Mouse (Mus musculus) neural tube, embryonic 12.5 days (tissue): ENCODE data around the gene Oasl1. TPM values are rescaled to one million over a fixed set of nuclear protein-coding genes. Genes with fewer than 3 reads are reported as not detected.
"Not testable (repeated sequence)": the region's sequence is repeated elsewhere in the genome, so short reads cannot be mapped to it uniquely, and the experiment has no call there.

Experiments
- ATAC-seq: fragments of 200-750 bp; cut with Nextera tagmentation; 2 replicates; pipeline ENCODE4 v1.8.0; 2017; ENCODE audit warnings: low read depth, mild to moderate bottlenecking, moderate TSS enrichment, moderate library complexity; ENCODE audit not compliant: low FRiP score
- H3K27ac ChIP-seq: fragments of 300-500 bp; sonication (generic); 2 replicates; pipeline ENCODE4 v1.5.1; 2016
- H3K27me3 ChIP-seq: fragments of 300-500 bp; sonication (generic); replicated peaks from 2 replicates; pipeline ENCODE4 v1.6.1; 2016; ENCODE audit warnings: mild to moderate bottlenecking
- H3K36me3 ChIP-seq: fragments of 300-500 bp; sonication (generic); 2 replicates; pipeline ENCODE4 v1.6.1; 2016; ENCODE audit warnings: mild to moderate bottlenecking
- H3K4me1 ChIP-seq: fragments of 300-500 bp; sonication (generic); 2 replicates; pipeline ENCODE4 v1.6.1; 2016
- H3K4me2 ChIP-seq: fragments of 300-500 bp; sonication (generic); replicated peaks from 2 replicates; pipeline ENCODE4 v1.6.1; 2016; ENCODE audit warnings: mild to moderate bottlenecking
- H3K4me3 ChIP-seq: fragments of 300-500 bp; sonication (generic); 2 replicates; pipeline ENCODE4 v1.5.1; 2016
- H3K9ac ChIP-seq: fragments of 300-500 bp; sonication (generic); 2 replicates; pipeline ENCODE4 v1.6.1; 2016; ENCODE audit warnings: mild to moderate bottlenecking
- H3K9me3 ChIP-seq: fragments of 300-500 bp; sonication (generic); 2 replicates; pipeline ENCODE4 v1.6.1; 2016; ENCODE audit warnings: mild to moderate bottlenecking
- WGBS: fragments of 180-500 bp; shearing (Covaris S2); methylation state at CpG from one replicate; pipeline ENCODE4 v1.1.7; 2016; 5-methylcytosine and 5-hydroxymethylcytosine counted together
- polyA plus RNA-seq: library from polyadenylated mRNA; unstranded; fragments of >200 nt; fragmentation: Nextera tagmentation; extraction: Ambion mirVana; gene quantifications from 2 replicates; pipeline ENCODE4 v1.2.1, GENCODE M21; 2016

The Oasl1 gene
- polyA plus RNA-seq, 1 experiment from 2014 or later = 0.61 TPM

- Histone ChIP-seq H3K9me3 (no peaks in the 10 kb centered on the region), H3K4me3 (no peak overlapping the region), H3K4me2 (no peak overlapping the region), H3K36me3 (no peaks in the 10 kb centered on the region), H3K9ac (no peak overlapping the region), H3K4me1 (peaks cover 6% of the 10 kb centered on the region), H3K27ac (no peak overlapping the region), H3K27me3 (no peaks in the 10 kb centered on the region)
- WGBS = 90% methylated on average over 8 of the region's 8 CpGs
- no peak for ATAC-seq
Observed at GRCm38 (mm10) chr5:114933206-114933605, 10.2 kb downstream of the Oasl1 start.

- H3K9ac ChIP-seq = no peak overlapping the region
- H3K4me2 ChIP-seq = no peak overlapping the region
- no peaks in the 10 kb centered on the region for H3K36me3 ChIP-seq
- no peak overlapping the region for H3K4me3 ChIP-seq
- no peaks in the 10 kb centered on the region for H3K9me3 ChIP-seq
- H3K27me3 ChIP-seq = no peaks in the 10 kb centered on the region
- WGBS = 8% methylated on average over 3 of the region's 3 CpGs
- ATAC-seq = no peak
- no peak overlapping the region for H3K27ac ChIP-seq
- peaks cover 6% of the 10 kb centered on the region for H3K4me1 ChIP-seq
Observed at GRCm38 (mm10) chr5:114935838-114936237, 12.8 kb downstream of the Oasl1 start.

- H3K9ac ChIP-seq, H3K27ac ChIP-seq, ATAC-seq, H3K4me2 ChIP-seq, H3K9me3 ChIP-seq, H3K27me3 ChIP-seq, H3K36me3 ChIP-seq, H3K4me1 ChIP-seq, H3K4me3 ChIP-seq: not testable (repeated sequence)
- WGBS = 58% methylated on average over 3 of the region's 3 CpGs
Observed at GRCm38 (mm10) chr5:114941138-114941537, 18.1 kb downstream of the Oasl1 start.

DNA sequence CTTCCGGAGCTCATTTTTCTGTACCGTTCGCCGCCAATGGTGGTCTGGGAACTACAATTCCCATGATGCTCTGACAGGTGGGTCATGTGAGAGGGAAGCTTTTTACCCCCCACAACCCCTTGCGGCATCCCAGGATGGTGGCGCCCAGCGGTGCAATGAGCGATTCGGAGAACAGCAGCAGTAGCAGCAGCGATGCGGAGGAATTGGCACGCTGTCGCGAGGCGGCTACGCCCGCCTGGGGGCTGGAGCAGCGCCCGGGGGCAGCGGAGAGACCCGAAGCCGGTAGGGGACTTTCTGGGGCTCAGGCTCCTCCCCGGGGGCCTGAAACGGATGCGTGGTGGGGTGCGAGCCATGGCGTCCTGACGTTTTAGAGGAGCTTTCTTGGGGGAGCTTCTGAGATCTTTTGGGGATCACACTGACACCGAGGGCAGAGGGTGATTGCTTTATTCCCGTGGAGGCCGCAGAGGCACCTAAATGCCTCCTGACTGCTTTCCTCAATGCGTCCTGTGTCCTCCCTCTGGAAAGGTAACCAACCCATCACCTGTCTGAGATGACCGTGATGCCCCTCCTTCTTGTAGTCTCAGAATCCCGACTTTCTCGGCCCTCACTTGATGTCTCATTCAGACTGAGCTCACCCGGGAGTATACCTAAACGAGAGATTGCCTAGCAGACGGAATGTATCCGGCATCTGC lies 19.2 kb downstream of the Oasl1 start, which contains the start of gene 2210016L21Rik:
2210016L21Rik (plus strand) TSS at position 85 of the 692 bp plus-strand sequence.
- H3K36me3 ChIP-seq = peaks cover 17% of the 10 kb centered on the region
- peak within 1 kb of the TSS; percentile 88 for H3K4me2 ChIP-seq
- 0 out of 2 replicates have a peak within 1 kb of the TSS, but pooled peaks have one; percentile 72 for H3K27ac ChIP-seq
- H3K9ac ChIP-seq = peak within 1 kb of the TSS; percentile 86
- H3K4me1 ChIP-seq = peaks cover 6% of the 10 kb centered on the region
- H3K9me3 ChIP-seq = no peaks in the 10 kb centered on the region
- peak within 1 kb of the TSS; percentile 78 for H3K4me3 ChIP-seq
- no peaks in the 10 kb centered on the region for H3K27me3 ChIP-seq
- 1% methylated on average over 39 of the region's 39 CpGs for WGBS
- peak; percentile 92 for ATAC-seq

GRCm38 (mm10) chr5:114942766-114943130 lies 19.7 kb downstream of the Oasl1 start:
- Histone ChIP-seq H3K4me1 (peaks cover 6% of the 10 kb centered on the region), H3K9me3 (no peaks in the 10 kb centered on the region), H3K4me3 (peak overlapping the region; percentile 78), H3K27me3 (no peaks in the 10 kb centered on the region), H3K27ac (no peak overlapping the region), H3K4me2 (peak overlapping the region; percentile 88), H3K36me3 (peaks cover 22% of the 10 kb centered on the region), H3K9ac (peak overlapping the region; percentile 86)
- ATAC-seq = no peak
- WGBS = 52% methylated on average over 4 of the region's 4 CpGs

DNA sequence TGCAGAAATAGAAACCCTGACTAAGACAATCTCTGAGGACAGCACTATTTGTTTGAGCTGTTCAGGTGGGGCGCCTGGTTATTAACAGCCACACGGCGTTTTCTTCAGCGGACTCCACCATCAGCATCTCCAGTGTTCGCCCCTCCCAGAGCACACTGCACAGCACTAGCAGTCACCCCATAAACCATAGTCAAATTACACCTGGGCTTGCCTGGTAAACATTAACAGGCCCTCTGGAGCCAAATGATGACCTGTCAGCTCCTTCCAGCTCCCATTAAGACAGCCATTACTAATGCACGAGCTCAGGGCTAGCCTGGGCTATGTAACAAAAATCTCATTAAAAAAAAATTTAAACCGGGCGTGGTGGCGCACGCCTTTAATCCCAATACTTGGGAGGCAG lies 22.0 kb downstream of the Oasl1 start:
- Histone ChIP-seq H3K4me1 (peaks cover 13% of the 10 kb centered on the region), H3K27ac (no peak overlapping the region), H3K9me3 (no peaks in the 10 kb centered on the region), H3K4me3 (no peak overlapping the region), H3K9ac (no peak overlapping the region), H3K36me3 (peaks cover 41% of the 10 kb centered on the region), H3K4me2 (no peak overlapping the region), H3K27me3 (no peaks in the 10 kb centered on the region)
- no peak for ATAC-seq
- 95% methylated on average over 10 of the region's 10 CpGs for WGBS

DNA sequence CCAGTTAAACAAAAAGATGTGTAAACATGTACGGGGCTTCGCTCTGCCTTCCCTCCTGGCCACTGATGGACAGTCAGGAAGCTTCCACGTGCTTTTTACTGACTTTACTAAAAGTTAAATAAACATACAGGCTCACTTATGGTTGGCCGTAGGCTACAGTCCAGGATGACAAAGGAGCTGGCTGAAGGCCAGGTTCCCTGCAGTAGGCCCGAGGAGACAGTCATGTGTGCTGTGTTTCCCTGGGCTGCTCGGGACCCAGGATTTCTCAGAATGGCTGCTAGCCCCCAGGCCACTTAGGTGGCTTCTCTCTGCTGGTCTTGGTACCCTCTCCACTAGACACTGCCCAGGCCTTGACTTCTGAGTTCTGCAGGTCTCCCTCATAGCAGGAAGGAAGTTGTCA lies 25.9 kb downstream of the Oasl1 start:
- Histone ChIP-seq H3K9ac (no peak overlapping the region), H3K27ac (no peak overlapping the region), H3K4me3 (no peak overlapping the region), H3K36me3 (peaks cover 42% of the 10 kb centered on the region), H3K27me3 (no peaks in the 10 kb centered on the region), H3K9me3 (no peaks in the 10 kb centered on the region), H3K4me1 (peaks cover 14% of the 10 kb centered on the region), H3K4me2 (no peak overlapping the region)
- no peak for ATAC-seq
- WGBS = 68% methylated on average over 6 of the region's 6 CpGs

DNA sequence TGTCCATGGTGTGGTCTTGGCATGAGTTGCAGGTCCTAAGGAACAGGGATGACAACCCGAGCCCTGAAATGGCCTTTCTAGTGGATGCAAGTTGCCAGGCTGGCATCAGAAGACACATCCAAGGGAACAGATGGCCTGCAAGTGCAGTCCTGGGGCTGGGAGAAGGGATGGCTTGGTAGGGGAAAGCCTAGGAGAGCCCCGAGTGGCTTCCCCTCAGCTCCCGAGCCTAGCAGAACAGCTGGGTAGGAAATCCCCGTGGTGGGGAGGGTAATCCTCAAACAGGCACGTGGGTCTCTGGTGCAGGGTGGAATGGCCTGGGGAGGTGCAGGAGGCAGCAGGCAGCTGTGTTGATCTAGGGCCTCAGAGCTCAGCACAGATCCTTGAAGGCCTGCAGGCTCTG lies 26.3 kb downstream of the Oasl1 start:
- no peak for ATAC-seq
- peaks cover 42% of the 10 kb centered on the region for H3K36me3 ChIP-seq
- H3K4me2 ChIP-seq = no peak overlapping the region
- no peaks in the 10 kb centered on the region for H3K27me3 ChIP-seq
- no peak overlapping the region for H3K27ac ChIP-seq
- no peaks in the 10 kb centered on the region for H3K9me3 ChIP-seq
- 71% methylated on average over 5 of the region's 5 CpGs for WGBS
- peaks cover 14% of the 10 kb centered on the region for H3K4me1 ChIP-seq
- H3K4me3 ChIP-seq = no peak overlapping the region
- no peak overlapping the region for H3K9ac ChIP-seq

DNA sequence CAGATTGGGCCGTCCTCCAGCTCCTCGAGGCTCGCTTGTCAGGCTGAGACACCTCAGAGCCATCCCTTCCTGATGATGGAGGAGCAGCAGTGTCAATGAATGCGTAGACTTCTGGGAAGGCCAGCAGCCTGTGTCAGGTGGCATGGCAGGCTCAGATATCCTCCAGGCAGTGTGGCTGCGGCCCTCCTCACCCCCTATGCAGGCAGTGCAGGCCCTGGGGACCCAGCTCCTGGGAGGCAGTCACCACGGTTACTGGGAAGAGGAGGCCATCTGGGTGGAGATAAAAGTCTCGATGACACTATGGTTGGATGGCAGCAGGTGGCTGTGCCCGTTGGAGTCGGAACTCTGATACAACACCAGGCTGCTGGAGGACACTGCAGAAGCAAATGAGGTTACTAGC lies 26.8 kb downstream of the Oasl1 start:
- H3K4me2 ChIP-seq = no peak overlapping the region
- 75% methylated on average over 9 of the region's 9 CpGs for WGBS
- H3K36me3 ChIP-seq = peaks cover 42% of the 10 kb centered on the region
- H3K4me3 ChIP-seq = no peak overlapping the region
- no peak overlapping the region for H3K27ac ChIP-seq
- H3K9ac ChIP-seq = no peak overlapping the region
- H3K9me3 ChIP-seq = no peaks in the 10 kb centered on the region
- ATAC-seq = no peak
- H3K4me1 ChIP-seq = peaks cover 14% of the 10 kb centered on the region
- no peaks in the 10 kb centered on the region for H3K27me3 ChIP-seq

DNA sequence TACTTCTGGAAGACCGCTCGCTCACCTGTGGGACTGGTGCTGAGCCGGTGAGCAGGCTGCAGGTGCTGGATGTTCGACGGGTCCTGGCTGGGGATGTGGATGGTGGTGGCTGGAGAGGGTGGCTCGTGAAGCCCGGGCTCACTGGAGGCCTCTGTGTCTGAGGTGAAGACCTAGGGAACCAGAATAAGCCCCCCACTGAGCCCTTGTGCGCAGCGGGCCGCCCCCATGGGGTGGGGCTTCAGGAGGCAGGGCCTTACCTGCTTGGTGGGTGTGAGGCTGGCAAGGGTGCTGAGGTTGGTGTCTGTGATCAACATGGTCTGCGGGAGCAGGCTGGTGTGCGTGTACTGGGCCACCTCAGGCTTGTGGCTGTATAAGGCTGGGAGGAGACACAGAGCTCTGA lies 27.6 kb downstream of the Oasl1 start:
- H3K9me3 ChIP-seq = no peaks in the 10 kb centered on the region
- H3K4me3 ChIP-seq = no peak overlapping the region
- no peak for ATAC-seq
- H3K9ac ChIP-seq = no peak overlapping the region
- H3K36me3 ChIP-seq = peaks cover 40% of the 10 kb centered on the region
- H3K27me3 ChIP-seq = no peaks in the 10 kb centered on the region
- no peak overlapping the region for H3K4me2 ChIP-seq
- peaks cover 14% of the 10 kb centered on the region for H3K4me1 ChIP-seq
- 74% methylated on average over 12 of the region's 12 CpGs for WGBS
- H3K27ac ChIP-seq = no peak overlapping the region

DNA sequence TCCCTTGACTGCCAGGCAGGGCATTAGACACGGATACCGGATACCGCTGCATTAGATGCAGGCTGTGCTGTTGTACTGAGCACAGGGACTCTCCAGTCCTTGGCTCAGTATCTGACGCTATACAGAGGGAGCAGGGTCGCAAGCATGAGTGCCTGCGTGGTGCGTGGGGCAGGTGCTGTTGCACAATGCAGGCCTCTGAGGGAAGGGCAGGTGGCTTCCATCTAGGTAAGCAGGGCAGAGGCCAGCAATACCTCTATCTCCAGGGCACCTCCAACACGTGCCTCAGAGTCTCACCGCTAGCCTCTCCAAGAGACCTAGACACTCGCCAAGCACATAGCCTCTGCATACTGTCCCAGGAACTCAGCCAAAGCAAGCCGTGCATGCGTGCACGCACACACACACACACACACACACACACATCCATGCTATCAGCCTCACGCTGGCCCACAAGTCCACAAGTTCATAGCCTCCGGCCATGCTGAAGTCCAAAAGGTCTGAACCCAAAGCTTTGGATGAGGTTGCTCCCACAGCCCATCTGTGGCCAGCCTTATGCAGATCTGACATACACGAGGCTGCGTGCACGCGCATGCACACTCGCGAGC lies 28.3 kb downstream of the Oasl1 start:
- Histone ChIP-seq H3K36me3 (peaks cover 34% of the 10 kb centered on the region), H3K4me2 (no peak overlapping the region), H3K9ac (no peak overlapping the region), H3K4me1 (peaks cover 14% of the 10 kb centered on the region), H3K9me3 (no peaks in the 10 kb centered on the region), H3K27ac (no peak overlapping the region), H3K27me3 (no peaks in the 10 kb centered on the region), H3K4me3 (no peak overlapping the region)
- WGBS = 88% methylated on average over 21 of the region's 21 CpGs
- no peak for ATAC-seq

- peaks cover 14% of the 10 kb centered on the region for H3K36me3 ChIP-seq
- H3K4me3 ChIP-seq = no peak overlapping the region
- WGBS = 92% methylated on average over 14 of the region's 14 CpGs
- no peak for ATAC-seq
- no peak overlapping the region for H3K9ac ChIP-seq
- H3K27me3 ChIP-seq = no peaks in the 10 kb centered on the region
- no peak overlapping the region for H3K27ac ChIP-seq
- peaks cover 14% of the 10 kb centered on the region for H3K4me1 ChIP-seq
- H3K9me3 ChIP-seq = no peaks in the 10 kb centered on the region
- no peak overlapping the region for H3K4me2 ChIP-seq
Observed at GRCm38 (mm10) chr5:114953326-114953725, 30.3 kb downstream of the Oasl1 start.

- no peaks in the 10 kb centered on the region for H3K36me3 ChIP-seq
- H3K4me3 ChIP-seq = no peak overlapping the region
- H3K27ac ChIP-seq = no peak overlapping the region
- no peaks in the 10 kb centered on the region for H3K4me1 ChIP-seq
- H3K9ac ChIP-seq = no peak overlapping the region
- ATAC-seq = no peak
- no peaks in the 10 kb centered on the region for H3K9me3 ChIP-seq
- H3K27me3 ChIP-seq = no peaks in the 10 kb centered on the region
- no peak overlapping the region for H3K4me2 ChIP-seq
- WGBS = 83% methylated on average over 5 of the region's 5 CpGs
Observed at GRCm38 (mm10) chr5:114958069-114958468, 35.0 kb downstream of the Oasl1 start.
